Mouse (Mus musculus): ENCODE measurements around the gene Pla1a. TPM values are rescaled to one million over a fixed set of nuclear protein-coding genes. Genes with fewer than 3 reads are reported as not detected.
A peak's percentile ranks its signal among the peaks of the same experiment; 100 is the strongest.

Pla1a gene
- polyA plus RNA-seq, 1 experiment from 2014 or later: 1.6 TPM

- DNase-seq (ENCODE audit: low spot score) (no peak), ATAC-seq (no peak)
- Histone ChIP-seq H3K4me3 (ENCODE audit: low read depth, low read length) (no peak overlapping the region), H3K27ac (ENCODE audit: low read length) (no peak overlapping the region), H3K36me3 (ENCODE audit: insufficient read depth, low read length) (no peaks in the 10 kb centered on the region; the same call in 1 of the 2 replicates), H3K4me2 (replicated peaks; ENCODE audit: low read depth, low read length) (no peak overlapping the region), H3K9me3 (ENCODE audit: low read length) (no peaks in the 10 kb centered on the region), H3K4me1 (ENCODE audit: insufficient read depth, low read depth, low read length) (peaks cover 4% of the 10 kb centered on the region; the same call in 1 of the 2 replicates), H3K9ac (replicated peaks; ENCODE audit: low read depth) (no peak overlapping the region), H3K27me3 (replicated peaks; ENCODE audit: insufficient read depth, low read length) (no peaks in the 10 kb centered on the region)
- WGBS: 89% methylated on average over 4 of the region's 4 CpGs
- TF ChIP-seq EP300 (IDR thresholded peaks at IDR 0.05): no peak
- no peak for TF ChIP-seq CTCF (IDR thresholded peaks at IDR 0.05)
These were observed 21.0 kb upstream of the Pla1a start for GRCm38 (mm10) chr16:38453952-38454351.

- Histone ChIP-seq H3K4me1 (ENCODE audit: insufficient read depth, low read depth, low read length) (peaks cover 4% of the 10 kb centered on the region; the same call in 1 of the 2 replicates), H3K9me3 (ENCODE audit: low read length) (no peaks in the 10 kb centered on the region), H3K27me3 (replicated peaks; ENCODE audit: insufficient read depth, low read length) (no peaks in the 10 kb centered on the region), H3K9ac (replicated peaks; ENCODE audit: low read depth) (peak overlapping the region; percentile 72), H3K4me3 (ENCODE audit: low read depth, low read length) (peak overlapping the region; percentile 57), H3K36me3 (ENCODE audit: insufficient read depth, low read length) (no peaks in the 10 kb centered on the region; the same call in 1 of the 2 replicates), H3K4me2 (replicated peaks; ENCODE audit: low read depth, low read length) (peak overlapping the region; percentile 73), H3K27ac (ENCODE audit: low read length) (peak overlapping the region; percentile 91)
- no peak for ATAC-seq
- TF ChIP-seq EP300 (IDR thresholded peaks at IDR 0.05) (no peak), CTCF (IDR thresholded peaks at IDR 0.05) (no peak)
- 21% methylated on average over 3 of the region's 3 CpGs for WGBS
- DNase-seq (ENCODE audit: low spot score): no peak
These were observed 20.2 kb upstream of the Pla1a start for GRCm38 (mm10) chr16:38453203-38453553.

- Histone ChIP-seq H3K9me3 (ENCODE audit: low read length) (no peaks in the 10 kb centered on the region), H3K27ac (ENCODE audit: low read length) (peak within 1 kb of the TSS; percentile 91), H3K4me2 (replicated peaks; ENCODE audit: low read depth, low read length) (peak within 1 kb of the TSS; percentile 73), H3K36me3 (ENCODE audit: insufficient read depth, low read length) (no peaks in the 10 kb centered on the region; the same call in 1 of the 2 replicates), H3K4me3 (ENCODE audit: low read depth, low read length) (peak within 1 kb of the TSS; percentile 57), H3K4me1 (ENCODE audit: insufficient read depth, low read depth, low read length) (peaks cover 4% of the 10 kb centered on the region; the same call in 1 of the 2 replicates), H3K9ac (replicated peaks; ENCODE audit: low read depth) (peak within 1 kb of the TSS; percentile 72), H3K27me3 (replicated peaks; ENCODE audit: insufficient read depth, low read length) (no peaks in the 10 kb centered on the region)
- DNase-seq (ENCODE audit: low spot score): peak; percentile 97
- under 1% methylated on average over 46 of the region's 61 CpGs for WGBS
- peak; percentile 99 for ATAC-seq
- TF ChIP-seq EP300 (IDR thresholded peaks at IDR 0.05) (no peak; the same call in 1 of the 2 replicates), CTCF (IDR thresholded peaks at IDR 0.05) (peak; percentile 21)
These were observed 19.7 kb upstream of the Pla1a start, which contains the start of gene Adprh for GRCm38 (mm10) chr16:38452442-38453202. TSS of gene Adprh (minus strand) at chr16:38452703.

GRCm38 (mm10) chr16:38451421-38452205 is 18.7 kb upstream of the Pla1a start:
- ATAC-seq (no peak), DNase-seq (ENCODE audit: low spot score) (no peak)
- Histone ChIP-seq H3K9ac (replicated peaks; ENCODE audit: low read depth) (peak overlapping the region; percentile 65), H3K27ac (ENCODE audit: low read length) (peak overlapping the region; percentile 91), H3K27me3 (replicated peaks; ENCODE audit: insufficient read depth, low read length) (no peaks in the 10 kb centered on the region), H3K4me3 (ENCODE audit: low read depth, low read length) (peak overlapping the region; percentile 57), H3K9me3 (ENCODE audit: low read length) (no peaks in the 10 kb centered on the region), H3K4me1 (ENCODE audit: insufficient read depth, low read depth, low read length) (peaks cover 4% of the 10 kb centered on the region; the same call in 1 of the 2 replicates), H3K4me2 (replicated peaks; ENCODE audit: low read depth, low read length) (peak overlapping the region; percentile 73), H3K36me3 (ENCODE audit: insufficient read depth, low read length) (peaks cover 9% of the 10 kb centered on the region; the same call in 1 of the 2 replicates)
- 42% methylated on average over 12 of the region's 12 CpGs for WGBS
- TF ChIP-seq CTCF (IDR thresholded peaks at IDR 0.05) (no peak), EP300 (IDR thresholded peaks at IDR 0.05) (no peak)

- Histone ChIP-seq H3K4me1 (ENCODE audit: insufficient read depth, low read depth, low read length) (peaks cover 4% of the 10 kb centered on the region; the same call in 1 of the 2 replicates), H3K27ac (ENCODE audit: low read length) (no peak overlapping the region), H3K9ac (replicated peaks; ENCODE audit: low read depth) (no peak overlapping the region), H3K36me3 (ENCODE audit: insufficient read depth, low read length) (peaks cover 11% of the 10 kb centered on the region; the same call in 1 of the 2 replicates), H3K4me2 (replicated peaks; ENCODE audit: low read depth, low read length) (no peak overlapping the region), H3K27me3 (replicated peaks; ENCODE audit: insufficient read depth, low read length) (no peaks in the 10 kb centered on the region), H3K9me3 (ENCODE audit: low read length) (no peaks in the 10 kb centered on the region), H3K4me3 (ENCODE audit: low read depth, low read length) (no peak overlapping the region)
- ATAC-seq (no peak), DNase-seq (ENCODE audit: low spot score) (no peak)
- TF ChIP-seq CTCF (IDR thresholded peaks at IDR 0.05) (no peak), EP300 (IDR thresholded peaks at IDR 0.05) (no peak)
- 85% methylated on average over 7 of the region's 7 CpGs for WGBS
These were observed 17.8 kb upstream of the Pla1a start for GRCm38 (mm10) chr16:38450707-38451106.

- peaks cover 20% of the 10 kb centered on the region; the same call in 1 of the 2 replicates for H3K36me3 ChIP-seq (ENCODE audit: insufficient read depth, low read length)
- no peak overlapping the region for H3K27ac ChIP-seq (ENCODE audit: low read length)
- no peaks in the 10 kb centered on the region for H3K9me3 ChIP-seq (ENCODE audit: low read length)
- no peak for DNase-seq (ENCODE audit: low spot score)
- WGBS: 91% methylated on average over 12 of the region's 12 CpGs
- H3K27me3 ChIP-seq (replicated peaks; ENCODE audit: insufficient read depth, low read length): no peaks in the 10 kb centered on the region
- no peak overlapping the region for H3K9ac ChIP-seq (replicated peaks; ENCODE audit: low read depth)
- TF ChIP-seq CTCF (IDR thresholded peaks at IDR 0.05) (no peak), EP300 (IDR thresholded peaks at IDR 0.05) (no peak)
- ATAC-seq: no peak
- no peak overlapping the region for H3K4me3 ChIP-seq (ENCODE audit: low read depth, low read length)
- no peak overlapping the region for H3K4me2 ChIP-seq (replicated peaks; ENCODE audit: low read depth, low read length)
- H3K4me1 ChIP-seq (ENCODE audit: insufficient read depth, low read depth, low read length): peaks cover 4% of the 10 kb centered on the region; the same call in 1 of the 2 replicates
These were observed 15.5 kb upstream of the Pla1a start for GRCm38 (mm10) chr16:38448458-38448857.

All from lung, postnatal 0 days (tissue).